Mouse (Mus musculus): Measurements from ENCODE around the gene Gpnmb. TPM values are rescaled to one million over a fixed set of nuclear protein-coding genes. Genes with fewer than 3 reads are reported as not detected.

Gene Gpnmb
- total and polyA plus RNA-seq, 2 experiments from 2014 or later: 1.6 to 1.8 TPM

- ATAC-seq (no peak), DNase-seq (no peak)
- Histone ChIP-seq H3K27ac (ENCODE audit: low read depth, low read length) (no peak overlapping the region), H3K4me2 (ENCODE audit: low read depth) (no peak overlapping the region), H3K4me1 (ENCODE audit: insufficient read depth) (no peaks in the 10 kb centered on the region), H3K9me3 (ENCODE audit: low read length) (no peaks in the 10 kb centered on the region), H3K9ac (no peak overlapping the region), H3K36me3 (ENCODE audit: insufficient read depth) (peaks cover 10% of the 10 kb centered on the region), H3K4me3 (ENCODE audit: low read depth, low read length) (no peak overlapping the region), H3K27me3 (ENCODE audit: insufficient read depth, low read length) (no peaks in the 10 kb centered on the region)
- TF ChIP-seq CTCF (IDR thresholded peaks at IDR 0.05; ENCODE audit: low read depth): no peak
- WGBS: 94% methylated on average over 3 of the region's 3 CpGs
Observed at GRCm38 (mm10) chr6:49120370-49120769, 84.0 kb downstream of the Gpnmb start.

Other genes starting within 250 kb of the Gpnmb start
- gene Tmem176a, start 195.6 kb upstream of the Gpnmb start, total RNA-seq (2014; rRNA removed): 15.4 and 19.7 TPM in 2 replicates
- gene Tmem176a, start 195.6 kb upstream of the Gpnmb start, polyA plus RNA-seq (2015; fragmentation: Nextera tagmentation; extraction: Ambion mirVana): 18.3 and 24.5 TPM in 2 replicates
- 36.7 and 47.1 TPM in 2 replicates for gene Tmem176b, start 195.1 kb upstream of the Gpnmb start, total RNA-seq (2014; rRNA removed)
- 75.3 and 103 TPM in 2 replicates for gene Tmem176b, start 195.1 kb upstream of the Gpnmb start, polyA plus RNA-seq (2015; fragmentation: Nextera tagmentation; extraction: Ambion mirVana)
- gene Aoc1, start 163.7 kb upstream of the Gpnmb start, total RNA-seq (2014; rRNA removed): 1.6 TPM in 1 of 2 replicates, not detected in the other
- 0.20 TPM in 1 of 2 replicates, not detected in the other for gene Aoc1, start 163.7 kb upstream of the Gpnmb start, polyA plus RNA-seq (2015; fragmentation: Nextera tagmentation; extraction: Ambion mirVana)
- gene 1600015I10Rik, start 106.7 kb upstream of the Gpnmb start, total RNA-seq (2014; rRNA removed): not detected in 2 replicates
- not detected in 2 replicates for gene 1600015I10Rik, start 106.7 kb upstream of the Gpnmb start, polyA plus RNA-seq (2015; fragmentation: Nextera tagmentation; extraction: Ambion mirVana)
- not detected in 2 replicates for gene Doxl2, start 61.6 kb upstream of the Gpnmb start, total RNA-seq (2014; rRNA removed)
- not detected in 2 replicates for gene Doxl2, start 61.6 kb upstream of the Gpnmb start, polyA plus RNA-seq (2015; fragmentation: Nextera tagmentation; extraction: Ambion mirVana)
- not detected in 2 replicates for gene Svs1, start 49.7 kb upstream of the Gpnmb start, total RNA-seq (2014; rRNA removed)
- not detected in 2 replicates for gene Svs1, start 49.7 kb upstream of the Gpnmb start, polyA plus RNA-seq (2015; fragmentation: Nextera tagmentation; extraction: Ambion mirVana)
- gene Malsu1, start 37.2 kb downstream of the Gpnmb start, total RNA-seq (2014; rRNA removed): 25.5 and 28.0 TPM in 2 replicates
- 87.3 and 108 TPM in 2 replicates for gene Malsu1, start 37.2 kb downstream of the Gpnmb start, polyA plus RNA-seq (2015; fragmentation: Nextera tagmentation; extraction: Ambion mirVana)
- 9.1 and 12.8 TPM in 2 replicates for gene Igf2bp3, start 178.4 kb downstream of the Gpnmb start, total RNA-seq (2014; rRNA removed)
- 12.3 and 13.5 TPM in 2 replicates for gene Igf2bp3, start 178.4 kb downstream of the Gpnmb start, polyA plus RNA-seq (2015; fragmentation: Nextera tagmentation; extraction: Ambion mirVana)
- gene Tra2a, start 227.5 kb downstream of the Gpnmb start, total RNA-seq (2014; rRNA removed): 75.7 and 81.7 TPM in 2 replicates
- gene Tra2a, start 227.5 kb downstream of the Gpnmb start, polyA plus RNA-seq (2015; fragmentation: Nextera tagmentation; extraction: Ambion mirVana): 43.5 and 45.9 TPM in 2 replicates